Mouse (Mus musculus) lung, postnatal 0 days (tissue): ENCODE results near the gene C530025M09Rik.

ENCODE experiments used
- CTCF ChIP-seq: IDR thresholded peaks from 2 replicates; pipeline ENCODE4 v1.5.1; 2016; ENCODE audit warnings: antibody characterized with exemption, mild to moderate bottlenecking
- EP300 ChIP-seq: IDR thresholded peaks from 2 replicates; pipeline ENCODE4 v1.6.1; 2016; ENCODE audit warnings: antibody characterized with exemption, mild to moderate bottlenecking, control low read depth

- TF ChIP-seq CTCF = no peak
- no peak for TF ChIP-seq EP300
Observed at GRCm38 (mm10) chr2:149812899-149813298, 18.1 kb downstream of the C530025M09Rik start.
